Mouse (Mus musculus) lung, postnatal 0 days (tissue): ENCODE measurements at regions not wholly inside any gene's neighbourhood (a gene's known extent, or its start where the extent isn't known, plus 50 kb on each side); places are given as distances from the start of the nearest gene placed in this dataset.

ENCODE experiments used
- CTCF ChIP-seq: IDR thresholded peaks from 2 replicates; pipeline ENCODE4 v1.5.1; 2016; ENCODE audit warnings: antibody characterized with exemption, mild to moderate bottlenecking
- EP300 ChIP-seq: IDR thresholded peaks from 2 replicates; pipeline ENCODE4 v1.6.1; 2016; ENCODE audit warnings: antibody characterized with exemption, mild to moderate bottlenecking, control low read depth

GRCm38 (mm10) chr7:95880576-95881267, 290.3 kb upstream of the Tenm4 start:
- no peak for TF ChIP-seq CTCF
- no peak for TF ChIP-seq EP300
